Mouse (Mus musculus) stomach, embryonic 15.5 days (tissue): Measurements from ENCODE around the gene Aym1. TPM values are rescaled to one million over a fixed set of nuclear protein-coding genes. Genes with fewer than 3 reads are reported as not detected.
"Not testable (repeated sequence)": the region's sequence is repeated elsewhere in the genome, so short reads cannot be mapped to it uniquely, and the experiment has no call there.

Source experiments
- ATAC-seq: fragments of 200-750 bp; cut with Nextera tagmentation; 2 replicates; pipeline ENCODE4 v1.8.0; 2017; ENCODE audit warnings: low read depth, moderate number of reproducible peaks, moderate TSS enrichment; ENCODE audit not compliant: insufficient read depth, low FRiP score
- H3K27ac ChIP-seq: fragments of 300-500 bp; sonication (generic); 2 replicates; pipeline ENCODE4 v1.5.1; 2015; ENCODE audit warnings: mild to moderate bottlenecking, inconsistent platforms
- H3K27me3 ChIP-seq: fragments of 300-500 bp; sonication (generic); replicated peaks from 2 replicates; pipeline ENCODE4 v1.6.1; 2015; ENCODE audit warnings: inconsistent platforms
- H3K36me3 ChIP-seq: fragments of 300-500 bp; sonication (generic); 2 replicates; pipeline ENCODE4 v1.6.1; 2015; ENCODE audit warnings: inconsistent platforms
- H3K4me1 ChIP-seq: fragments of 300-500 bp; sonication (generic); 2 replicates; pipeline ENCODE4 v1.6.1; 2015; ENCODE audit warnings: inconsistent platforms
- H3K4me2 ChIP-seq: fragments of 300-500 bp; sonication (generic); 2 replicates; pipeline ENCODE4 v1.6.1; 2015; ENCODE audit warnings: mild to moderate bottlenecking, inconsistent platforms
- H3K4me3 ChIP-seq: fragments of 300-500 bp; sonication (generic); replicated peaks from 2 replicates; pipeline ENCODE4 v1.5.1; 2015; ENCODE audit warnings: inconsistent platforms
- H3K9ac ChIP-seq: fragments of 300-500 bp; sonication (generic); 2 replicates; pipeline ENCODE4 v1.6.1; 2015; ENCODE audit warnings: inconsistent platforms
- H3K9me3 ChIP-seq: fragments of 300-500 bp; sonication (generic); 2 replicates; pipeline ENCODE4 v1.6.1; 2016; ENCODE audit warnings: inconsistent platforms
- WGBS: fragments of 180-500 bp; shearing (Covaris S2); methylation state at CpG from one replicate; pipeline ENCODE4 v1.1.7; 2015; 5-methylcytosine and 5-hydroxymethylcytosine counted together
- polyA plus RNA-seq: library from polyadenylated mRNA; unstranded; fragments of >200 nt; fragmentation: Nextera tagmentation; extraction: Ambion mirVana; gene quantifications from 2 replicates; pipeline ENCODE4 v1.2.1, GENCODE M21; 2015

Aym1 gene
- polyA plus RNA-seq, 1 experiment from 2014 or later: not detected

GRCm38 (mm10) chr5:113335732-113336131 lies 21.4 kb upstream of the Aym1 start:
- Histone ChIP-seq H3K9ac (no peak overlapping the region), H3K4me2 (peak overlapping the region; percentile 53), H3K4me1 (peaks cover 3% of the 10 kb centered on the region; the same call in 1 of the 2 replicates), H3K9me3 (no peaks in the 10 kb centered on the region), H3K36me3 (no peaks in the 10 kb centered on the region), H3K4me3 (peak overlapping the region; percentile 29), H3K27ac (no peak overlapping the region), H3K27me3 (peaks cover 53% of the 10 kb centered on the region)
- under 1% methylated on average over 17 of the region's 17 CpGs for WGBS
- ATAC-seq: no peak

GRCm38 (mm10) chr5:113336281-113336680 lies 20.8 kb upstream of the Aym1 start:
- Histone ChIP-seq H3K4me2 (no peak overlapping the region; the same call in 1 of the 2 replicates), H3K4me1 (peaks cover 3% of the 10 kb centered on the region; the same call in 1 of the 2 replicates), H3K27ac (no peak overlapping the region), H3K9me3 (no peaks in the 10 kb centered on the region), H3K27me3 (peaks cover 53% of the 10 kb centered on the region), H3K36me3 (no peaks in the 10 kb centered on the region), H3K9ac (no peak overlapping the region), H3K4me3 (no peak overlapping the region)
- no peak for ATAC-seq
- WGBS: 30% methylated on average over 9 of the region's 9 CpGs

DNA sequence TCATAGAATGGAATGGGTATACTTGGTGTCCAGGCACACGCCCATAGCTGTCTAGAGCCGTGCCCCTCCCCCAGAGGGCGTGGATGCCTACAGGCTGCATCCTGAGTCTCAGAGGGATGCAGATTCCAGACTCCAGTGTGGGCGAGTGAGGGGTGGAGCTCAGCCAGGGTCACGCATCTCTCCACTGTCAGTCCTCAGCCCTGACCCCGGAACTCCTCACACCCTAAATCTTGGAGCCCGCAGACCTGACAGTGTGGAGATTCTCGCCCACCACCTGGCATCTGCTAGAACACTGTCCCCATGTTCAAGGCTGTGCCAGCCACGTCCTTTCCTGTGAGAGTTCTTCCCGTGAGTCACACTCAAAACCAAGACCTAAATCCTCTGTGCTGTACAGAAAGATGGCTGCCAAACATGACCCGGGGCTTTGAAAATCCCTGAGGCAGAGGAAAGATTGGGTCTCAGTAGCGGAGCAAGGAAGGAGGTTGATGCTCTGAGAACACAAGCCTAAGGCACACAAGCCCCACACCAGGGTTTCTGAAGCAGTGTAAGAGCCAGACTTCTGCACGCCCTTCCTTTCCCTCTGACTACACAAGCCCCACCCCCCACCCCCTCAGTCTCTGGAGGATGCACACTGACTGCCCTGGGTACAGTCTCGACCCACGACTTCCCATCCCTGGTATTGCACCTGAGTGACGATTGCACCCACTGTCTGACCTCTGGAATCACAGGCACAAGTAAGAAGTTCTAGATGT lies 12.3 kb upstream of the Aym1 start:
- Histone ChIP-seq H3K36me3 (no peaks in the 10 kb centered on the region), H3K9ac (no peak overlapping the region), H3K27ac (no peak overlapping the region), H3K9me3 (no peaks in the 10 kb centered on the region), H3K4me2 (no peak overlapping the region), H3K4me1 (no peaks in the 10 kb centered on the region), H3K4me3 (no peak overlapping the region), H3K27me3 (peaks cover 44% of the 10 kb centered on the region)
- 30% methylated on average over 16 of the region's 16 CpGs for WGBS
- no peak for ATAC-seq

GRCm38 (mm10) chr5:113345781-113346180 lies 11.3 kb upstream of the Aym1 start:
- Histone ChIP-seq H3K27ac (no peak overlapping the region), H3K4me2 (no peak overlapping the region), H3K4me1 (no peaks in the 10 kb centered on the region), H3K9me3 (no peaks in the 10 kb centered on the region), H3K36me3 (no peaks in the 10 kb centered on the region), H3K4me3 (no peak overlapping the region), H3K9ac (no peak overlapping the region), H3K27me3 (peaks cover 46% of the 10 kb centered on the region)
- ATAC-seq: no peak
- 11% methylated on average over 11 of the region's 11 CpGs for WGBS

GRCm38 (mm10) chr5:113346651-113347050 lies 10.4 kb upstream of the Aym1 start:
- not testable (repeated sequence) for H3K36me3 ChIP-seq, H3K4me1 ChIP-seq, H3K27ac ChIP-seq, ATAC-seq, H3K9ac ChIP-seq, H3K9me3 ChIP-seq, H3K4me3 ChIP-seq, H3K4me2 ChIP-seq
- H3K27me3 ChIP-seq: peaks cover 51% of the 10 kb centered on the region
- 36% methylated on average over 6 of the region's 6 CpGs for WGBS

DNA sequence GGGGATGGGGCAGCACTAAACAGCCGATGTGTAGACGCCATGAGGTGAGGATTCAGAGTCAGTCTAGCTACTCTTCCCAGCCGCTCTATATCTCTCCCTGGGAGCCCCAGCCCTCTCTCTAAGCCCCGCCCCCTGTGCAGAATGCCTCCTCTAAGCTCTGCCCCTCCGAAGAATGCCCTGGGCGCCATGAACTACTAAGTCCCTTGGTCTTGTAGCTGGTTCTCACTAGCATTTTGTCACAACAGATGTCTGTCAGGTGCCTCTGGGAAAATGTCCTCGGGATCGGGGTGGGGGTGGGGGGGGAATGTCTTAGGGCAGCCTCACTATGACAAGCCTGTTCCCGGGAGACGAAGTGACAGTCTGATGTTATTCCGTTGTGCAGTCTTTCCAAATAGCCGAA lies 9.5 kb upstream of the Aym1 start:
- H3K27me3 ChIP-seq: peaks cover 51% of the 10 kb centered on the region
- 35% methylated on average over 12 of the region's 12 CpGs for WGBS
- H3K9me3 ChIP-seq: no peaks in the 10 kb centered on the region

GRCm38 (mm10) chr5:113348597-113348996 lies 8.5 kb upstream of the Aym1 start:
- H3K9me3 ChIP-seq: no peaks in the 10 kb centered on the region
- no peak overlapping the region for H3K9ac ChIP-seq
- H3K27me3 ChIP-seq: peaks cover 51% of the 10 kb centered on the region
- WGBS: 16% methylated on average over 13 of the region's 13 CpGs
- no peak overlapping the region for H3K4me2 ChIP-seq
- no peaks in the 10 kb centered on the region for H3K4me1 ChIP-seq
- no peaks in the 10 kb centered on the region for H3K36me3 ChIP-seq
- H3K27ac ChIP-seq: no peak overlapping the region
- no peak overlapping the region for H3K4me3 ChIP-seq
- no peak for ATAC-seq

More for the DNA sequence above, 9.5 kb upstream of the Aym1 start:
- Histone ChIP-seq H3K4me1 (no peaks in the 10 kb centered on the region), H3K4me3 (no peak overlapping the region), H3K4me2 (no peak overlapping the region), H3K27ac (no peak overlapping the region), H3K9ac (no peak overlapping the region), H3K36me3 (no peaks in the 10 kb centered on the region)
- no peak for ATAC-seq

DNA sequence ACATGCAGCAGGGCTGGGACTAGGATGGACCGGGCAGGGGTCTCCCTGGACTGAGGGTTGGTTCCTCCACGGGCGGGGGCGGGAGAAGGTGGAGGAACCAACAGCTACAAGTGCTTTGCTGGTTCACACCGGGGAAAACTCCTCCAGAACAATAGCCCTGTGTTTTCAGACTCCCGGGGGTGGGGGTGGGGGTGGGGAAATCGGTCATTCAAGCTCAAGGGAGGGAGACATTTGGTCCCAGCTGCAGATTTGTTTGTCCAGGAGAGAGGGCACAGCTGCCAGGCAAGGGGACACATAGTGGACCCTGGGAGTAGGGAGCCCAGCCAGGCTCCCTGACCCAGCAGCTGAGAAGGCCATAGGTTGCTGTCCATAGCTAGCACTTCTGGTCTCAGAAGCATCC lies 7.9 kb upstream of the Aym1 start:
- no peak overlapping the region for H3K9ac ChIP-seq

GRCm38 (mm10) chr5:113349810-113350209 lies 7.3 kb upstream of the Aym1 start:
- Histone ChIP-seq H3K27me3 (peaks cover 45% of the 10 kb centered on the region), H3K36me3 (no peaks in the 10 kb centered on the region), H3K4me3 (no peak overlapping the region), H3K9me3 (no peaks in the 10 kb centered on the region), H3K9ac (no peak overlapping the region), H3K4me1 (no peaks in the 10 kb centered on the region), H3K27ac (no peak overlapping the region), H3K4me2 (no peak overlapping the region)
- ATAC-seq: no peak
- WGBS: 30% methylated on average over 7 of the region's 7 CpGs

More for the DNA sequence above, 7.9 kb upstream of the Aym1 start:
- Histone ChIP-seq H3K27me3 (peaks cover 51% of the 10 kb centered on the region), H3K4me1 (no peaks in the 10 kb centered on the region), H3K36me3 (no peaks in the 10 kb centered on the region), H3K4me2 (no peak overlapping the region), H3K4me3 (no peak overlapping the region), H3K9me3 (no peaks in the 10 kb centered on the region), H3K27ac (no peak overlapping the region)
- 9% methylated on average over 7 of the region's 7 CpGs for WGBS
- no peak for ATAC-seq

DNA sequence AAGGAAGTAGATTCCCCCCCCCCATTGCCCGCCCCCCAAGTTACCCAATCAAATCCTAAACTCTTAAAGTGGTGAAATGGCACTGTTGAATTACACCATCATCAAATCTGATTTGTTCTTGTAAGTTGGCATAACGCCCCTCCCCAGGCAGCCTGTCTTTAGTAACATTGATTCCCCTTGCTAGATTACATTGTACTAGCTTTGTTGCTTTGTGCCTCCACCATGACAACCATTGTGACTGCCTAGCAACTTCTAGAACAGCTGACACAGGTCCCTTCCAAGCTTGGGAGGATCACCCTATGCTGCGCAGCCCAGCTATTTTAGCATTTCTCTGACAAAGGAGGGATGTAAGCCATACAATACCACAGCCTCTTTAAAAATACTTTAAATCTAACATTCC lies 5.3 kb upstream of the Aym1 start:
- ATAC-seq: no peak
- no peak overlapping the region for H3K9ac ChIP-seq
- no peaks in the 10 kb centered on the region for H3K36me3 ChIP-seq
- no peaks in the 10 kb centered on the region for H3K4me1 ChIP-seq
- 82% methylated on average over 3 of the region's 3 CpGs for WGBS
- H3K4me3 ChIP-seq: no peak overlapping the region
- no peak overlapping the region for H3K4me2 ChIP-seq
- no peaks in the 10 kb centered on the region for H3K9me3 ChIP-seq
- H3K27ac ChIP-seq: no peak overlapping the region
- H3K27me3 ChIP-seq: peaks cover 26% of the 10 kb centered on the region

- Histone ChIP-seq H3K27ac (no peak overlapping the region), H3K4me2 (no peak overlapping the region), H3K9me3 (no peaks in the 10 kb centered on the region), H3K36me3 (no peaks in the 10 kb centered on the region), H3K9ac (no peak overlapping the region), H3K4me1 (no peaks in the 10 kb centered on the region), H3K27me3 (peaks cover 19% of the 10 kb centered on the region), H3K4me3 (no peak overlapping the region)
- 59% methylated on average over 6 of the region's 6 CpGs for whole genome bisulfite sequencing
- peak; percentile 6; the same call in 1 of the 2 replicates for ATAC-seq
These were observed 4.5 kb upstream of the Aym1 start for GRCm38 (mm10) chr5:113352636-113353035.

DNA sequence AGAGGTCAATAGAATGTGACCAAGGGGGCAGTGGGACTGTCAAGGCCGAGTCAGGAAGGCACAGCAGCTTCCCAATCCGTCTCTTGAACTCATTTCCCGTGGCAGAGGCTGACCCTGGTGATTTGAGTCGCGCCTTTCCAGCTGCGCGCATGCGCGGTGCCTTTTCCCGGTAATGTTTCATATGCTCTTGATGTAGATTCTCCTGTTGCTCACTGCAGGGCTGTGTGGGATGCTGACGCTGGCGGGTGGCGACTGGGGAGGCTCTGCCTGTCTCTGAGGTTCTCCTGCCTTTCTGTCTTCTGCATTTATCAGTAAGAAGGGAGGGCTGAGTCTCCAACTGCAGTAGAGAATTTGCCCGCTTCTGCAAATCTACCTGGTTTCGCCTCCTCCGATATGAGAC lies 2.8 kb upstream of the Aym1 start:
- no peak overlapping the region for H3K27ac ChIP-seq
- H3K4me1 ChIP-seq: no peaks in the 10 kb centered on the region
- no peak overlapping the region for H3K9ac ChIP-seq
- H3K27me3 ChIP-seq: peaks cover 7% of the 10 kb centered on the region; the same call in 1 of the 2 replicates
- no peak for ATAC-seq
- H3K9me3 ChIP-seq: no peaks in the 10 kb centered on the region
- no peaks in the 10 kb centered on the region for H3K36me3 ChIP-seq
- 43% methylated on average over 16 of the region's 16 CpGs for WGBS
- H3K4me2 ChIP-seq: no peak overlapping the region
- no peak overlapping the region for H3K4me3 ChIP-seq
